Mouse (Mus musculus) G1E (cell line): Measurements from ENCODE around the gene Gria3. TPM values are rescaled to one million over a fixed set of nuclear protein-coding genes. Genes with fewer than 3 reads are reported as not detected.

Source experiments
- ATAC-seq: 2 replicates; pipeline ENCODE4 v1.8.0; 2016; ENCODE audit warnings: mild to moderate bottlenecking; ENCODE audit not compliant: insufficient number of reproducible peaks, poor library complexity, low FRiP score, severe bottlenecking; ENCODE audit errors: extremely low read depth
- DNase-seq: peaks from one replicate; pipeline ENCODE4 v3.0.0; 2012; ENCODE audit warnings: low spot score
- H3K27me3 ChIP-seq: 2 replicates; pipeline ENCODE4 v1.6.1; 2012; ENCODE audit warnings: mild to moderate bottlenecking, low read length, inconsistent platforms; ENCODE audit not compliant: insufficient read depth
- H3K36me3 ChIP-seq: replicated peaks from 2 replicates; pipeline ENCODE3; 2012; ENCODE audit warnings: mild to moderate bottlenecking, inconsistent platforms
- H3K4me1 ChIP-seq: 2 replicates; pipeline ENCODE4 v1.6.1; 2012; ENCODE audit warnings: low read depth, low read length, inconsistent platforms, mixed read lengths; ENCODE audit not compliant: insufficient read depth
- H3K4me3 ChIP-seq: 2 replicates; pipeline ENCODE4 v1.5.1; 2012; ENCODE audit warnings: low read depth, mild to moderate bottlenecking, inconsistent platforms, low read length, moderate library complexity, mixed read lengths
- H3K9me3 ChIP-seq: replicated peaks from 2 replicates; pipeline ENCODE4 v1.6.1; 2012; ENCODE audit warnings: inconsistent platforms
- CTCF ChIP-seq: IDR thresholded peaks from 2 replicates; pipeline ENCODE4 v1.5.1; 2012; ENCODE audit warnings: low read depth, low read length, inconsistent platforms, mixed read lengths
- GATA1 ChIP-seq: IDR thresholded peaks from 2 replicates; pipeline ENCODE4 v1.6.1; 2012; ENCODE audit warnings: borderline replicate concordance, low read length, inconsistent platforms, mixed read lengths
- GATA2 ChIP-seq: IDR thresholded peaks from 2 replicates; pipeline ENCODE4 v1.6.1; 2012; ENCODE audit warnings: low read depth, low read length, inconsistent platforms, borderline replicate concordance
- POLR2AphosphoS5 ChIP-seq: IDR thresholded peaks from 2 replicates; pipeline ENCODE4 v1.6.1; 2012; ENCODE audit warnings: low read depth, low read length, inconsistent platforms; ENCODE audit not compliant: insufficient replicate concordance
- TAL1 ChIP-seq: conservative IDR thresholded peaks from 2 replicates; pipeline ENCODE4 v1.6.1; 2012; ENCODE audit warnings: low read depth, low read length, inconsistent platforms, mixed read lengths
- polyA plus RNA-seq: library from polyadenylated mRNA; stranded (reverse); fragments of >175 nt; gene quantifications from 2 replicates; pipeline ENCODE4 v1.2.3, GENCODE M21; 2012
- total RNA-seq, 2 experiments: library from RNA; stranded (forward) in 1 of 2; stranded (reverse) in 1 of 2; fragments of 200-1000 nt in 1 of 2; fragments of >200 nt in 1 of 2; fragmentation: Nextera tagmentation in 1 of 2; gene quantifications; 2 replicates each; pipeline ENCODE4 v1.2.3; 2014 to 2017

The Gria3 gene
- total and polyA plus RNA-seq, 3 experiments = 0.05 TPM; not detected in 2

DNA sequence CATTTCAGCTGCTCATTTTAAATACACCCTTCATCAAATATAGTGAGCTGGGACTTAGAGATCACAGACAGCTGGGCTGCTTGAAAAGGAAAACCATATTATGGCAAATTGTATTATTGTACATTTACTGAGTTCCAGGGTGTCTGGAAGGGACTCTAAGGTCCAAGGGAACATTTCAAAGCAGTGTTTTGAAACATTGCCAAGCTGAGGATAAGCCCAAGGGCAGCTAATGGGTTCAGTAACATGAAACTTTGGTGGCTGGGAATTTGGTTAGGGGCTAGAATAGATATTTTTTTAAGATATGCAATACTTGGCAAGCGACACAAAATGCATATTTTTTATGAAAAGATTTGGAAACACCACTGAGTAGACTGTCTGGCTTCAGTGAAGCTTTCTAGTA lies 48.2 kb downstream of the Gria3 start:
- ATAC-seq = no peak
- no peak for TF ChIP-seq GATA1
- TF ChIP-seq CTCF = no peak
- no peak for TF ChIP-seq TAL1
- no peak for TF ChIP-seq POLR2AphosphoS5
- TF ChIP-seq GATA2 = no peak

DNA sequence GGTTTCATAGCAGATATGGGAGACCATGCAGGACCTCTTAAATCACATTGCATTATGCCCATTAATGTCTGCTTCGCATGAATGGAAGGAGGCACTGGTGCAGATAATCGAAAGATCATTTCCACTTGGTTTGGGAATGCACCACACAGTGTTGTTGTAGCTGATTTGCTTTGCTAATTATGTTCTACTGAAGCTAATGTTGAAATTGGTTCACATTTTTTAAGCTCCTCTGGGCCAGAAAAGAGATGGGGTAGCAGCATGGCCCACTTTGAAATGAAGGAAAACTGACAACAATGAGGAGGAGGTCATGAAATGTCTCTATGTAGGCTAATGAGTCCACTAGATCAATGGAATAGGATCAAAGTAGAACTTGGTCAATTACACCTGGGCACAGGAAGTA lies 76.8 kb downstream of the Gria3 start:
- Histone ChIP-seq H3K9me3 (no peaks in the 10 kb centered on the region), H3K4me1 (no peaks in the 10 kb centered on the region), H3K4me3 (no peak overlapping the region), H3K27me3 (no peaks in the 10 kb centered on the region), H3K36me3 (no peaks in the 10 kb centered on the region)
- TF ChIP-seq GATA2 = no peak
- no peak for TF ChIP-seq POLR2AphosphoS5
- TF ChIP-seq TAL1 = no peak
- no peak for TF ChIP-seq GATA1
- no peak for TF ChIP-seq CTCF
- no peak for ATAC-seq
- no peak for DNase-seq

More for the DNA sequence above, 48.2 kb downstream of the Gria3 start:
- no peaks in the 10 kb centered on the region for H3K36me3 ChIP-seq
- no peaks in the 10 kb centered on the region for H3K27me3 ChIP-seq
- H3K9me3 ChIP-seq = no peaks in the 10 kb centered on the region
- no peak overlapping the region for H3K4me3 ChIP-seq
- DNase-seq = no peak
- H3K4me1 ChIP-seq = no peaks in the 10 kb centered on the region

GRCm38 (mm10) chrX:41496528-41496927 lies 95.9 kb downstream of the Gria3 start:
- DNase-seq = no peak
- TF ChIP-seq GATA1 (no peak), POLR2AphosphoS5 (no peak), GATA2 (no peak), CTCF (no peak), TAL1 (no peak)
- Histone ChIP-seq H3K36me3 (no peaks in the 10 kb centered on the region), H3K27me3 (no peaks in the 10 kb centered on the region), H3K4me3 (no peak overlapping the region), H3K9me3 (no peaks in the 10 kb centered on the region), H3K4me1 (no peaks in the 10 kb centered on the region)
- no peak for ATAC-seq

DNA sequence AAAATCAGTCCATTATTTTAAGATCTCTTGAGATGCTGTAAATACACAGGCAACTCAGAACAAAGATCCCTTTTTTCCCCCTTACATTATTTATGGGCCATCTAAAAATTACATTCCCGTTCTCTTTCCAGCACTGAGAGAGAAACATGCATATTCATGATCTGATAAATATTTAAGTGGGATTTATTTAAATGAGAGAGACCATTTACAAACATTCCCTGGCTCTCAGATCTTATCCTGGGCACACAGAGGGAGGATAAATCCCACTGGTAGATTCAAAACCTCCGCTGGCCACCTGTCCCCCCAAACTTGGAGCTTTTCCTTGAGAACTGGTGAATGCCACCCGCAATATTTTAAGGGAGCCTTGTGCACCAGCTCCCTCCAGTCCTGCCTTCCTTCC lies 104.7 kb downstream of the Gria3 start:
- H3K4me1 ChIP-seq = no peaks in the 10 kb centered on the region
- no peak overlapping the region for H3K4me3 ChIP-seq
- TF ChIP-seq TAL1 = no peak
- TF ChIP-seq CTCF = no peak
- no peak for TF ChIP-seq GATA1
- TF ChIP-seq POLR2AphosphoS5 = no peak
- no peak for TF ChIP-seq GATA2
- ATAC-seq = no peak
- DNase-seq = no peak
- no peaks in the 10 kb centered on the region for H3K36me3 ChIP-seq
- no peaks in the 10 kb centered on the region for H3K27me3 ChIP-seq
- no peaks in the 10 kb centered on the region for H3K9me3 ChIP-seq

DNA sequence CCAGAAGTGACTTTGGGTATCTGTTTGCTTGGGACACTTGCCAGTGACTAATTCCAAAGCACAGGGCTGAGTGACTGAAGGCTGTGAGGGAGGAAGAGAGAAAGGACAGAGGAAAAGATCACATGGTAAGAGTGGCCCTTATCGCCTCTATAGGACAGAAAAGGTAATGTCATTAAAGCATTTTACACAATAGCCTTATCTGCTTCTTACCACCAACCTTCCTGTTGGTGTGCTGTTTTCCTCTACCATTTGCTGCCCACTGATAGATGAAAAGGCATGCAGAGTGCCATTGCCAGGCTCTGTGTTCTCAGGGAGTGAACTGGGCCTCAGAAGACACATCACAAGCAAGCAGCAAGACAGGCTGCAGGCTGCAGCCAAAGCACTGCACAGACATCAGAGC lies 107.3 kb downstream of the Gria3 start:
- ATAC-seq = no peak
- no peak for TF ChIP-seq GATA1
- TF ChIP-seq GATA2 = no peak
- no peak for TF ChIP-seq CTCF
- no peak for TF ChIP-seq POLR2AphosphoS5
- TF ChIP-seq TAL1 = no peak
- no peak for DNase-seq
- Histone ChIP-seq H3K9me3 (no peaks in the 10 kb centered on the region), H3K4me1 (no peaks in the 10 kb centered on the region), H3K27me3 (no peaks in the 10 kb centered on the region), H3K36me3 (no peaks in the 10 kb centered on the region), H3K4me3 (no peak overlapping the region)

DNA sequence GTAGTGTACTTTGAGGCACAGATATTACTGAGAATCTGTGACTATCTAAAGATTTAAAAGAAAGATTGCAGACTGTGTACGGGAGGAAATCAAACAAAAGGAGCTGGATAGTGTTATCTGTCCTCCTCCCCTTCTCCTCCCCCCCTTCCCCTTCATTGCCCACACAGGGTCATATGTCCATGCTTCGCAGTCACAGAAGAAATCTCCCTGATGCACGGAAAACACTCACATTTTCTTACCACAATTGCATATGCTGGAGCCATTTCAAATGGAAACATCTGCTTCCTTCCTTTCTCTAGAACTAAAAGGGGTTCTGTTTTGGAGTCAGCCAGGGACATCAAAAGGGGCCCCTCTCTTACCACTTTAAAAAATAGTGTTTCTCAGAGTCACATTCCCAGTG lies 114.3 kb downstream of the Gria3 start:
- no peak for TF ChIP-seq TAL1
- TF ChIP-seq CTCF = no peak
- no peak for TF ChIP-seq GATA2
- Histone ChIP-seq H3K4me1 (no peaks in the 10 kb centered on the region), H3K36me3 (no peaks in the 10 kb centered on the region), H3K4me3 (no peak overlapping the region), H3K9me3 (no peaks in the 10 kb centered on the region), H3K27me3 (no peaks in the 10 kb centered on the region)
- no peak for ATAC-seq
- DNase-seq = no peak

DNA sequence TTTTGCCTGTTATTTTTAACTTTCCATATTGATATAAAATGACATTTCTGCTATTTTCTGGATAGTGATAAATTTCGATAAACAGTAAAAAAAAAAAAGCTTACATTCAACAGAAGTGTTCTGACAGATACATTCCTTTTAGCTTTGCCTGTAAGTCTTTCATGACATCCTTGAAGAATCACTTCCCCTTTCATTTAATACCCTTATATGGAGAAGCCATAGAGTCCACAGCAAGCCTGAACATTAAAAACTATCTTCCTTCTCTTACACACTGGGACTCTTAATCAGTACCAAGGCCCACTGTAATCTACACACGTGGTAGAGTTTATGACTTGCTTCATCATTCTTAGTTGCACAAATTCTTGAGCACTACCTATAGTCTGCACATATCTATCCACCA lies 131.9 kb downstream of the Gria3 start:
- DNase-seq = no peak
- H3K4me1 ChIP-seq = no peaks in the 10 kb centered on the region
- H3K9me3 ChIP-seq = no peaks in the 10 kb centered on the region
- no peaks in the 10 kb centered on the region for H3K27me3 ChIP-seq
- H3K36me3 ChIP-seq = no peaks in the 10 kb centered on the region
- TF ChIP-seq TAL1 (no peak), CTCF (no peak)
- H3K4me3 ChIP-seq = no peak overlapping the region
- ATAC-seq = no peak
